Mouse (Mus musculus) kidney, postnatal 0 days (tissue): ENCODE measurements around the gene Ly6g6c. TPM values are rescaled to one million over a fixed set of nuclear protein-coding genes. Genes with fewer than 3 reads are reported as not detected.

Source experiments
- ATAC-seq: fragments of 200-750 bp; cut with Nextera tagmentation; replicated peaks from 2 replicates; pipeline ENCODE4 v1.8.0; 2017; ENCODE audit warnings: low read depth, moderate number of reproducible peaks, moderate TSS enrichment, moderate library complexity; ENCODE audit not compliant: low FRiP score
- DNase-seq: peaks from one replicate; pipeline ENCODE4 v3.0.0-alpha.2; 2016; ENCODE audit warnings: low spot score
- H3K27ac ChIP-seq: fragments of 300-500 bp; sonication (generic); 2 replicates; pipeline ENCODE4 v1.5.1; 2014; ENCODE audit warnings: mild to moderate bottlenecking
- H3K27me3 ChIP-seq: fragments of 300-500 bp; sonication (generic); 2 replicates; pipeline ENCODE4 v1.6.1; 2014; ENCODE audit warnings: low read length, mixed read lengths; ENCODE audit not compliant: insufficient read depth
- H3K36me3 ChIP-seq: fragments of 300-500 bp; sonication (generic); 2 replicates; pipeline ENCODE4 v1.6.1; 2014; ENCODE audit warnings: low read length, mixed read lengths; ENCODE audit not compliant: insufficient read depth
- H3K4me1 ChIP-seq: fragments of 300-500 bp; sonication (generic); replicated peaks from 2 replicates; pipeline ENCODE4 v1.6.1; 2014; ENCODE audit warnings: antibody characterized with exemption, low read length, mixed read lengths; ENCODE audit not compliant: insufficient read depth
- H3K4me2 ChIP-seq: fragments of 300-500 bp; sonication (generic); 2 replicates; pipeline ENCODE4 v1.6.1; 2014; ENCODE audit warnings: mild to moderate bottlenecking, low read length, moderate library complexity, mixed read lengths
- H3K4me3 ChIP-seq: fragments of 300-500 bp; sonication (generic); replicated peaks from 2 replicates; pipeline ENCODE4 v1.5.1; 2014; ENCODE audit warnings: low read depth, low read length
- H3K9ac ChIP-seq: fragments of 300-500 bp; sonication (generic); 2 replicates; pipeline ENCODE4 v1.6.1; 2014; ENCODE audit warnings: low read depth, low read length
- H3K9me3 ChIP-seq: fragments of 300-500 bp; sonication (generic); replicated peaks from 2 replicates; pipeline ENCODE4 v1.6.1; 2016; ENCODE audit warnings: low read length, inconsistent platforms, mixed read lengths
- CTCF ChIP-seq: IDR thresholded peaks from 2 replicates; pipeline ENCODE4 v1.5.1; 2016; ENCODE audit warnings: antibody characterized with exemption, low read depth, mild to moderate bottlenecking, moderate library complexity
- WGBS: fragments of 180-500 bp; shearing (Covaris S2); extraction: QIAGEN DNeasy Blood & Tissue Kit; methylation state at CpG from one replicate; pipeline ENCODE4 v1.1.7; 2014; 5-methylcytosine and 5-hydroxymethylcytosine counted together
- polyA plus RNA-seq: library from polyadenylated mRNA; unstranded; fragments of >200 nt; fragmentation: Nextera tagmentation; extraction: Ambion mirVana; gene quantifications from 2 replicates; pipeline ENCODE4 v1.2.1, GENCODE M21; 2015

Gene Ly6g6c
- polyA plus RNA-seq, 1 experiment from 2014 or later = not detected

DNA sequence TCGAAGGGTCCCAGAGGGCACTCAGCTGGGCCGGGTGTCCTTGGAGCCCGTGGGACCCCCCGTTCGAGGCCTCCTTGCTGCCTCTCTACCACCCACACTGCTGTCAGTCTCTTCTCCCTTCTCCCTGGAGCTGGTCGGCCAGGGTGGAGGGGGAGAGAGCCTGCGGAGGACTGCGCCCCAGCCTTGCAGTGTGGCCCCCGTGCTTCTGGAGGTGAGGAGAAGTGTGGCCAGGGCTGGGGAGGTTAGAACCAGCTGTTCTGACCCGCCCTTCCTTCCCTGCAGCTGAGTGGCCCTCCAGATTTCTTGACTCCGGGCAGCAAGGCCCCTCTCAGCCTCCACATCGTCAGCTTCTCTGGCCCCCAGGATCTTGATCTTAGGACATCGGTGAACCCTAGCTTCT, 40.9 kb upstream of the Ly6g6c start:
- H3K9me3 ChIP-seq = no peaks in the 10 kb centered on the region
- no peak for TF ChIP-seq CTCF

DNA sequence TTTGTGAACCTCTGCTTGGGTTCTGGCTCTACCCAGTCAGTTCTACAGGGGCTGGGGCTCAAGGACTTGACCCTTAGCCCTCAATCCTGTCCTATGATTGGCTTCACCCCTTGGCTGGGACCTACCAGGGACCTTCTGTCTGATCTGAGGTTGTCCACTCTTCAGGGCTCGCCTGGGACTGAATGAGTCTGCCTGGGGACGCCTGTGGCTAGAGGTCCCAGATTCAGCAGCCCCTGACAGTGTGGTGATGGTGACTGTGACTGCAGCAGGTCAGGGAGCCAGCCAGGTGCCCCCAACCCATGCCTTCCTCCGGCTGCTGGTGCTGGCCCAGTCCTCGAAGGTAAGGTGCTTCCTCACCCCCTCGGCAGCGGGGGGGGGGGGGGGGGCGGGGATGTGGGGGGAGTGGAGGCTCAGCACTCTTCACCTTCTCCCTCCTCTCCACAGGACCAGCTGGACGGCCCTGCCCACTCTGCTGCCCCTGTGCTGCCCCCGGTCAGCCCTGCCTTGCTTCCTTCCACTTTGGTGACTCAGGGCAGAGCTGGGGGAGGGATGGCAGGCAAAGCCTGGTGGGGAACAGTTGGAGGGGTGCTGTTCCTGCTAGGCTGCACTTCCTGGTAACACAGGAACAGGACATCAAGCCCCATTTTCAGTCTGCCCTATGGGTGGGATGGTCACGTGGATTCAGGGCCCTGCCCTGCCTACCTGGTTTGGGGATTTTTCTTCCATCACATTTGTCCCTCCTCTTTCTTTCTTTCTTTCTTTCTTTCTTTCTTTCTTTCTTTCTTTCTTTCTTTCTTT, 40.3 kb upstream of the Ly6g6c start:
- ATAC-seq = no peak
- H3K4me3 ChIP-seq = no peak overlapping the region
- 54% methylated on average over 7 of the region's 10 CpGs for WGBS
- H3K36me3 ChIP-seq = no peaks in the 10 kb centered on the region
- no peak overlapping the region for H3K4me2 ChIP-seq
- H3K27ac ChIP-seq = no peak overlapping the region
- H3K27me3 ChIP-seq = no peaks in the 10 kb centered on the region
- no peaks in the 10 kb centered on the region for H3K4me1 ChIP-seq
- H3K9ac ChIP-seq = no peak overlapping the region
- H3K9me3 ChIP-seq = no peaks in the 10 kb centered on the region
- no peak for TF ChIP-seq CTCF
- DNase-seq = no peak

More for the DNA sequence above, 40.9 kb upstream of the Ly6g6c start:
- ATAC-seq (no peak), DNase-seq (no peak)
- Histone ChIP-seq H3K36me3 (no peaks in the 10 kb centered on the region), H3K4me1 (no peaks in the 10 kb centered on the region), H3K4me2 (no peak overlapping the region), H3K4me3 (no peak overlapping the region), H3K27ac (no peak overlapping the region), H3K9ac (no peak overlapping the region), H3K27me3 (no peaks in the 10 kb centered on the region)
- 62% methylated on average over 13 of the region's 13 CpGs for WGBS

DNA sequence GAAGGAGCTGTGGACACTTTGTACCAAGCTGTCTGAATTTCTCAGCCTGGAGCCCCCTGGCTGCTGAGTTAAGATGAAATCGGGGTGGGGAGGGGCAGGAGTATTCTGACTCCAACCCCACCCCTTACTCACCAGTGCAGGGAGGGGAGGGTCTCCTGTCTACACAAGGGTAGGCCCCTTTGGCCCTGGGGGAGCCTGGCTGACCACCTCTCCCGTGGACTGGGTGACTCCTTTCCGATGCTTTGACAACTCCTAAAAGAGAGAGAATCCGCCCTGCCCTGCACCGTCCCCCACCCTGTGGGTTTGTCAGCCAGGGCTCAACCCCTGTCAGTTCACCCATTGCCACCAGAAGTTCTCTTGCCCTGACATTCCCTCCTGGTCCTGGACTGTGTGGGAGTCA, 39.0 kb upstream of the Ly6g6c start:
- no peak overlapping the region for H3K9ac ChIP-seq
- H3K36me3 ChIP-seq = no peaks in the 10 kb centered on the region
- no peak for TF ChIP-seq CTCF
- ATAC-seq (no peak), DNase-seq (no peak)
- no peaks in the 10 kb centered on the region for H3K27me3 ChIP-seq
- no peak overlapping the region for H3K4me2 ChIP-seq
- H3K4me3 ChIP-seq = no peak overlapping the region
- no peaks in the 10 kb centered on the region for H3K9me3 ChIP-seq
- H3K27ac ChIP-seq = no peak overlapping the region
- no peaks in the 10 kb centered on the region for H3K4me1 ChIP-seq
- WGBS = 53% methylated on average over 5 of the region's 5 CpGs

DNA sequence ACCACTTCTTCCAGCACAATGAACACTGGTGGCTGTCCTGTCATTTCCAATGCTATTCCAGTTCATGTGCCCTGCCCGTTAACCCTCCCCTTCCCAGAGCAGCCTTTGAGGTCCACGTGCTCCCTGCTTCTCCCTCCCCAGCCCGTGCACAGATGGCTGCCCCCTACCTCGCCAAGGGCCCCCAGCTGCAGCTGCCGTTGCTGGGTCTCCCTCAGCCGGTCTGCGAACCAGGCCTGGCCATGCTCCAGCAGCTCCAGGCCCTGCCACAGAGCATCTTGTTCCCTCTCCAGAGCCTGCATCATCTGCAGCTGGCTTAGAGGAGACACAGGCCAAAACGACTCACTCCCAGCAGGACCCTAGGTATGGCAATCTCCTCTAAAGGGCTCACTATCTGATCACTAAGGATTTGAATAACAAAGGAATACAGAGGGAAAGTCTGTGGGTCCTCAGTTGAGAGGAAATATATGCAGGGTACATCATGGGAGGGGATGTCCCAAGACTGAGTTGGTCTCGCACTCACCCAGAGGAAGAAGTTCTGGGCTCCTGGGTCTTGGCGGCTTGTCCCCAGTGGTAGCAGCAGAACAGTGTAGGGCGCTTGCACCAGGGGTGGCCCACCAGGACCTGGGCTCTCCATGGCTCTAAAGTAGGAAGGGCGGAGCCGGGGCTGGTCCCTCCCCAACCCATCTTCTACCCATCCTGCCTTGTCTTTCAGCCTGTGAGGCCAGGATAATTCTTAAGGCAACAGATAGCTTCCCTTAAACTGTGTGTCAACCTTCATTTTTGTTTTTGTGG, 37.7 kb upstream of the Ly6g6c start, which contains the start of gene Sapcd1:
TSS of gene Sapcd1 (minus strand) at position 740 of the 792 bp plus-strand sequence.
- Histone ChIP-seq H3K4me2 (no peak within 1 kb of the TSS), H3K27me3 (no peaks in the 10 kb centered on the region), H3K27ac (no peak within 1 kb of the TSS), H3K4me1 (no peaks in the 10 kb centered on the region), H3K9me3 (no peaks in the 10 kb centered on the region), H3K4me3 (no peak within 1 kb of the TSS), H3K9ac (no peak within 1 kb of the TSS), H3K36me3 (no peaks in the 10 kb centered on the region)
- ATAC-seq (no peak), DNase-seq (no peak)
- 37% methylated on average over 13 of the region's 13 CpGs for WGBS
- no peak for TF ChIP-seq CTCF

DNA sequence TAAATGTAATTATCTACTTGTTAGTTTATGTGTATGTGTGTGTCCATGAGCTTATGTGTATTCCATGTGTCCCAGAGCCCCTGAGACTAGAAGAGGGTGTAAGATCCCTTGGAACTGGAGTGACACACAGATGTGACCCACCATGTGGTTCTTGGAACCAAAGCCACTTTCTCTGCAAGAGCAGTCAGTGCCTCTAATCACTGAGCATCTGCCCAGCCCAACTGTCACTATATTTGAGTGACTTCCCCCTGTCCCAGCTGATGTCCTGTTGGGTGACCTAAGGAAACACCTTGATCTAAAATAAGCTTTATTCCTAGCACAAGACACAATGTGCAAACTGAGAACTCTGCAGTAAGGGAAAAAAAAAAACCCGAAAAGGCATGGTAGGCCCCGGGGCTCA, 36.9 kb upstream of the Ly6g6c start:
- Histone ChIP-seq H3K4me3 (no peak overlapping the region), H3K4me2 (no peak overlapping the region), H3K9me3 (no peaks in the 10 kb centered on the region), H3K9ac (no peak overlapping the region), H3K4me1 (no peaks in the 10 kb centered on the region), H3K27me3 (no peaks in the 10 kb centered on the region), H3K27ac (no peak overlapping the region), H3K36me3 (no peaks in the 10 kb centered on the region)
- WGBS = 69% methylated on average over 2 of the region's 2 CpGs
- ATAC-seq (no peak), DNase-seq (no peak)
- no peak for TF ChIP-seq CTCF

DNA sequence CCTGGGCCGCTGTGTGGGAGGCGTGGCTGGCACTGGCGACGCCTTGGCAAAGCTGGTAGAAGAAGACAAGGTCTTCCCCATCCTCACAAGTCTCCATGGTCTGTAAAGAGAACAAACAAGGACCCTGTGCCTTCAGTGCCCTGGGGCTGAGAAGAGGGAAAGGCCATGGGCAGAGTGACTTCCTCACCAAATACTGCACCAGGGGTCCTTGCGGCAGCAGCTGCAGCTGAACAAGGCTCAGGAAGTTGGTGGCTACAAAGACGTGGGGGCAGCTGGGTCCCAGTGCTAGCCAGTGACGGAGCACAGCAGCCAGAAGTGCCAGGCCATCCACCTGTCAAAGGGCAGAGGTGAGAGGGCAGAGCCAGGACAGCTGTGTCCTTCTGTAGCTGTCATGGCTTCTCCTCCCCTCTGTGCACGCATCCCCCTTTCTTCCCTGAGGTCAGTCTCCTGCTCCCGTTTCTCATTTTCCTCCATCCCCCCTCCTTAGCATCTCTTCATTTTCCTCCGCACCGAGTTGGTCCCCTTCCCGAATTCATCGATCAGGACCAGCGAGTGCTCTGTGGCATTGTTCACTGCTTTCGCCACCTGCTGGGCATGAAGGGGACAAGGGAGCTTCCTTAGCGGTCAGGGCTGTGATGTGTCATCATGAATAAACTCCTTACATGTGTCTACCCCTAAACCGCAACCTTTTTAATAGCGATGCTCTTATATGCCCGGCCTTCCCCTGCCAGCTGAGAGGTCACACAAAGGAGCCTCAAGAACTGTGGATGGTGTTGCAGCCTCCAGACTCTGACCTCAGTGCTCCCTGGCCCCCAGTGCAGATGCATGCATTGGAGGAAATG, 35.3 kb upstream of the Ly6g6c start:
- ATAC-seq (no peak), DNase-seq (peak; percentile 41)
- Histone ChIP-seq H3K27me3 (no peaks in the 10 kb centered on the region), H3K4me1 (no peaks in the 10 kb centered on the region), H3K9ac (no peak overlapping the region), H3K36me3 (no peaks in the 10 kb centered on the region), H3K4me3 (no peak overlapping the region), H3K27ac (no peak overlapping the region), H3K4me2 (no peak overlapping the region), H3K9me3 (no peaks in the 10 kb centered on the region)
- 40% methylated on average over 18 of the region's 19 CpGs for WGBS
- TF ChIP-seq CTCF = peak; percentile 66
